Mouse (Mus musculus) midbrain, embryonic 12.5 days (tissue): ENCODE results near the gene Csrnp3. TPM values are rescaled to one million over a fixed set of nuclear protein-coding genes. Genes with fewer than 3 reads are reported as not detected.
A peak's percentile ranks its signal among the peaks of the same experiment; 100 is the strongest.
"Not testable (repeated sequence)": the region's sequence is repeated elsewhere in the genome, so short reads cannot be mapped to it uniquely, and the experiment has no call there.

Source experiments
- ATAC-seq: fragments of 200-750 bp; cut with Nextera tagmentation; 2 replicates; pipeline ENCODE4 v1.8.0; 2017; ENCODE audit warnings: low read depth, moderate TSS enrichment, moderate library complexity; ENCODE audit not compliant: low FRiP score
- H3K27ac ChIP-seq: fragments of 300-500 bp; sonication (generic); replicated peaks from 2 replicates; pipeline ENCODE4 v1.5.1; 2016; ENCODE audit warnings: mild to moderate bottlenecking
- H3K27me3 ChIP-seq: fragments of 300-500 bp; sonication (generic); 2 replicates; pipeline ENCODE4 v1.6.1; 2016; ENCODE audit warnings: mild to moderate bottlenecking
- H3K36me3 ChIP-seq: fragments of 300-500 bp; sonication (generic); 2 replicates; pipeline ENCODE4 v1.6.1; 2016
- H3K4me1 ChIP-seq: fragments of 300-500 bp; sonication (generic); 2 replicates; pipeline ENCODE4 v1.6.1; 2016
- H3K4me2 ChIP-seq: fragments of 300-500 bp; sonication (generic); replicated peaks from 2 replicates; pipeline ENCODE4 v1.6.1; 2016; ENCODE audit warnings: mild to moderate bottlenecking, moderate library complexity
- H3K4me3 ChIP-seq: fragments of 300-500 bp; sonication (generic); 2 replicates; pipeline ENCODE4 v1.5.1; 2016; ENCODE audit warnings: mild to moderate bottlenecking
- H3K9ac ChIP-seq: fragments of 300-500 bp; sonication (generic); replicated peaks from 2 replicates; pipeline ENCODE4 v1.6.1; 2016; ENCODE audit warnings: mild to moderate bottlenecking, moderate library complexity
- H3K9me3 ChIP-seq: fragments of 300-500 bp; sonication (generic); 2 replicates; pipeline ENCODE4 v1.6.1; 2016; ENCODE audit warnings: mild to moderate bottlenecking
- WGBS: fragments of 180-500 bp; shearing (Covaris S2); methylation state at CpG from one replicate; pipeline ENCODE4 v1.1.7; 2016; 5-methylcytosine and 5-hydroxymethylcytosine counted together
- polyA plus RNA-seq: library from polyadenylated mRNA; unstranded; fragments of >200 nt; fragmentation: Nextera tagmentation; extraction: Ambion mirVana; gene quantifications from 2 replicates; pipeline ENCODE4 v1.2.1, GENCODE M21; 2016

Csrnp3 gene
- 32.7 and 40.4 TPM in 2 replicates for polyA plus RNA-seq

GRCm38 (mm10) chr2:65845551-65845950, at the start of gene Csrnp3:
Gene Csrnp3, plus strand, starts transcription at chr2:65845767.
- peak within 1 kb of the TSS; percentile 66 for H3K4me2 ChIP-seq
- peak within 1 kb of the TSS; percentile 53 for H3K4me3 ChIP-seq
- H3K4me1 ChIP-seq, result peaks cover 17% of the 10 kb centered on the region
- 2% methylated on average over 6 of the region's 6 CpGs for WGBS
- peak within 1 kb of the TSS; percentile 54 for H3K9ac ChIP-seq
- H3K27ac ChIP-seq, result peak within 1 kb of the TSS; percentile 62
- H3K27me3 ChIP-seq, result no peaks in the 10 kb centered on the region
- H3K36me3 ChIP-seq, result 0 out of 2 replicates have a peak, but pooled peaks cover 2% of the 10 kb centered on the region
- H3K9me3 ChIP-seq, result no peaks in the 10 kb centered on the region
- ATAC-seq, result peak; percentile 90

DNA sequence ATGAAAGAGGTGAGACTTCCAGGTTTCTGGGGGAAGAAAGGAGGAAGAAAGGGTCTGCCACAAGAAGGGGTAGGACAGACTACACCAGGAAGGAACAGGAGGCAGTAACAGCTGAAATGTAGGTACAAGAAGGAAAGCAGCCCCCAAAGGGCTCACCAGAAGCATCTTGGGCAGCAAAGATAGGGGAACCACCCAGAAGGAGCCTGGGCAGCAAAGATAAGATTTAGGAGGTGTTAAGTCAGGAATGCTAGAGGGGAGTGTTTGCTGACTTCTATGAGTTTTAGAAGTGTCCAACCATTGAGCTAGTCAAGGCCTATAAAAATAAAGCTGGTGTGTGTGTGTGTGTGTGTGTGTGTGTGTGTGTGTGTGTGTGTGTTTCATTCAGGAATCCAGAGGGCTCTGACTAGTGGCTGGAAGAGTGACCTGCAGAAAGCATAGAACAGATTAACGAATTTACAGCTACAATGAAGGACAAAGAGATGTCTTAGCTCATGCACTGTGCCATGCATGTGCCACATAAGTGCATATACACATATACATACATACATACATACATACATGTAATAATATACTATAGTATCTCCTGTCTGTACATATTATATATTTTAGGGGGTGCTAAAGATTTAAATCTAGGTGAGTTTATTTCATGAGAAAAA, 44.4 kb upstream of the Csrnp3 start:
- Histone ChIP-seq H3K27me3 (no peaks in the 10 kb centered on the region), H3K4me1 (no peaks in the 10 kb centered on the region), H3K27ac (no peak overlapping the region), H3K4me3 (no peak overlapping the region), H3K9me3 (peaks cover 7% of the 10 kb centered on the region), H3K36me3 (peaks cover 5% of the 10 kb centered on the region; the same call in 1 of the 2 replicates), H3K9ac (no peak overlapping the region), H3K4me2 (no peak overlapping the region)
- ATAC-seq, result no peak
- WGBS, result 63% methylated on average over 1 of the region's 1 CpGs

DNA sequence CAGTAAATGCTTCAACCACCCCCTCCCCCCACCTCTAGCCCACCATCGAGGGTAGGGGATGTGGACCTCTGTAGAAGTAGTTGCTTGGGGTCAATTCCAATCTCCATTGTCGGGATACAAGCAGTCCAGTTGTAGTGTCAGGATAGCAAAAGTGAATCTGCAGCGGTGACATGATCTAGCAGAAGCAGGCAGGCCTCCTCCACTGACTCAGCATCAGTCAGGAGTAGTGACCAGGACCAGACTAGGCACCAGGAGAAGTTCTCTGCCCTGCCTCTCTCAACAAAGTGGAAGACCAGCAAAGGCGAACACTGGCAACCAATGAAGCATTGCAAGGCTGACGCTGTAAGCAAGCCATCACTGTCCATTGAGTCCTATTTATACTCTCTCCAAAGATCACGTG, 39.0 kb upstream of the Csrnp3 start:
- Histone ChIP-seq H3K36me3 (no peaks in the 10 kb centered on the region), H3K27me3 (no peaks in the 10 kb centered on the region), H3K9me3 (no peaks in the 10 kb centered on the region), H3K9ac (no peak overlapping the region), H3K27ac (no peak overlapping the region), H3K4me3 (no peak overlapping the region), H3K4me2 (no peak overlapping the region), H3K4me1 (no peaks in the 10 kb centered on the region)
- WGBS, result 87% methylated on average over 6 of the region's 6 CpGs
- no peak for ATAC-seq

DNA sequence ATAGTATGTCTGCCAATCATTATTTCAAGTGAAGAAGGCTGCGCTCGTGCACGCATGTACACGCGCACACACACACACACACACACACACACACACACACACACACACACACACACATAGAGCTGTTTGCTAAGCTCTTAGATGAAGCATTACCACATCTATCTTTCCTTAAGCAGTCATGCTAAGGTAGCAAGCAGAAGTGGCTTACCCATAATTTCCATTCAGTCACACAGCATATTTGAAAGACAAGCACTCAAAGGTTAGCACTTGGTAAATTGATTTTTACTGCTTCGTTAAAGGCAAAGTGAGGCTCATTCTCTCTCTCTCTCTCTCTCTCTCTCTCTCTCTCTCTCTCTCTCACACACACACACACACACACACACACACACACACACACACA, 34.4 kb upstream of the Csrnp3 start:
- not testable (repeated sequence) for H3K4me1 ChIP-seq, H3K4me3 ChIP-seq, ATAC-seq, H3K4me2 ChIP-seq, H3K27me3 ChIP-seq, H3K9me3 ChIP-seq, H3K27ac ChIP-seq, H3K9ac ChIP-seq, H3K36me3 ChIP-seq
- 76% methylated on average over 6 of the region's 6 CpGs for WGBS

GRCm38 (mm10) chr2:65818080-65818796, 27.3 kb upstream of the Csrnp3 start:
- WGBS, result 56% methylated on average over 20 of the region's 20 CpGs

GRCm38 (mm10) chr2:65820114-65820769, 25.3 kb upstream of the Csrnp3 start:
- H3K9ac ChIP-seq, result no peak overlapping the region
- H3K36me3 ChIP-seq, result no peaks in the 10 kb centered on the region
- H3K4me2 ChIP-seq, result no peak overlapping the region
- WGBS, result 97% methylated on average over 4 of the region's 4 CpGs
- no peak overlapping the region for H3K4me3 ChIP-seq
- H3K27ac ChIP-seq, result no peak overlapping the region
- ATAC-seq, result no peak
- no peaks in the 10 kb centered on the region for H3K9me3 ChIP-seq
- H3K4me1 ChIP-seq, result no peaks in the 10 kb centered on the region
- no peaks in the 10 kb centered on the region for H3K27me3 ChIP-seq

More at GRCm38 (mm10) chr2:65818080-65818796, 27.3 kb upstream of the Csrnp3 start:
- no peaks in the 10 kb centered on the region for H3K9me3 ChIP-seq
- H3K4me3 ChIP-seq, result 0 out of 2 replicates have a peak overlapping the region, but pooled peaks have one; percentile 11
- peak; percentile 79 for ATAC-seq
- H3K36me3 ChIP-seq, result no peaks in the 10 kb centered on the region
- H3K4me1 ChIP-seq, result no peaks in the 10 kb centered on the region
- no peaks in the 10 kb centered on the region for H3K27me3 ChIP-seq
- no peak overlapping the region for H3K9ac ChIP-seq
- H3K4me2 ChIP-seq, result peak overlapping the region; percentile 19; the same call in 1 of the 2 replicates
- peak overlapping the region; percentile 16 for H3K27ac ChIP-seq

- no peak overlapping the region for H3K4me3 ChIP-seq
- 95% methylated on average over 2 of the region's 2 CpGs for WGBS
- H3K27ac ChIP-seq, result no peak overlapping the region
- no peak overlapping the region for H3K4me2 ChIP-seq
- no peak for ATAC-seq
- no peaks in the 10 kb centered on the region for H3K27me3 ChIP-seq
- no peaks in the 10 kb centered on the region for H3K9me3 ChIP-seq
- no peaks in the 10 kb centered on the region for H3K36me3 ChIP-seq
- no peaks in the 10 kb centered on the region for H3K4me1 ChIP-seq
- no peak overlapping the region for H3K9ac ChIP-seq
Measured at GRCm38 (mm10) chr2:65826314-65826713, 19.3 kb upstream of the Csrnp3 start.

DNA sequence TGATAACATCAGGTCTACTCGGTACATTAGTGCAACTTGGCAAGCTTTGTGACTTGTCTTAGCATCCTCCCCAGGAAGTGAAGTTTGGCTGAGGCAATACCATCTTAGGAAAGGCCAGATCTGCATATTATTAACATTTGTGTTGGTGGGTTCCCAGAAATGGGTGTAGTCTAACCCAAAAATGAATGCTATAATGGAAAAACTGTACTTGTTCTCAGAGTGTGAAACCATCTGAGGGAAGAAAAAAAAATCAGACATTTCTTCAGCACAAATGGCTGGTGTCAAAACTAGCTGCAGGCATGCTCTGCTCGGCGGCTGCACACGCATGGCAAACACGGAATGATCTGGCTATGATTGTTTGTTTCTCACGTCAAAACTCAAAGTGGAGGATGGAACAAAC, 18.8 kb upstream of the Csrnp3 start:
- Histone ChIP-seq H3K27me3 (no peaks in the 10 kb centered on the region), H3K9me3 (no peaks in the 10 kb centered on the region), H3K4me2 (no peak overlapping the region), H3K27ac (no peak overlapping the region), H3K36me3 (no peaks in the 10 kb centered on the region), H3K9ac (no peak overlapping the region), H3K4me3 (no peak overlapping the region), H3K4me1 (no peaks in the 10 kb centered on the region)
- no peak for ATAC-seq
- 90% methylated on average over 6 of the region's 6 CpGs for WGBS

DNA sequence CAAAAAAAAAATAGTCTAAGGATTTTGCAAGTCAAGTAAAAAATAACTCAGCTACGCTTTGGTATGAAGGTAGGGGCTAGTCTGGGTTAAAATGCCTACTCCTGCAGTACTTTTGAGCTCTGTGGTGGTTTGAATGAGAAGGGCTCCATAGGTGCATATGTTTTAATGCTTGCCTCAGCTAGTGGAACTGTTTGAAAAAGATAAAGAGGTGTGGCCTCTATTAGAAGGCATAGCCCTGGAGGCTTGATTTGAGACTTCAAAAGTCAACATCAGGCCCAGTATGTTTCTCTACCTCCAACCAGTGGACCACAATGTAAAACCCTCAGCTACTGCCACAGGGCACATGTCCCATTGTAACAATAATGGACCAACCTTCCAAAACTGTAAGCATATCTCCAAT, 16.9 kb upstream of the Csrnp3 start:
- H3K4me2 ChIP-seq, result no peak overlapping the region
- H3K9ac ChIP-seq, result no peak overlapping the region
- H3K36me3 ChIP-seq, result no peaks in the 10 kb centered on the region
- no peak overlapping the region for H3K4me3 ChIP-seq
- H3K9me3 ChIP-seq, result no peaks in the 10 kb centered on the region
- H3K27me3 ChIP-seq, result no peaks in the 10 kb centered on the region
- ATAC-seq, result no peak
- WGBS, result 90% methylated on average over 1 of the region's 1 CpGs
- H3K27ac ChIP-seq, result no peak overlapping the region
- no peaks in the 10 kb centered on the region for H3K4me1 ChIP-seq

DNA sequence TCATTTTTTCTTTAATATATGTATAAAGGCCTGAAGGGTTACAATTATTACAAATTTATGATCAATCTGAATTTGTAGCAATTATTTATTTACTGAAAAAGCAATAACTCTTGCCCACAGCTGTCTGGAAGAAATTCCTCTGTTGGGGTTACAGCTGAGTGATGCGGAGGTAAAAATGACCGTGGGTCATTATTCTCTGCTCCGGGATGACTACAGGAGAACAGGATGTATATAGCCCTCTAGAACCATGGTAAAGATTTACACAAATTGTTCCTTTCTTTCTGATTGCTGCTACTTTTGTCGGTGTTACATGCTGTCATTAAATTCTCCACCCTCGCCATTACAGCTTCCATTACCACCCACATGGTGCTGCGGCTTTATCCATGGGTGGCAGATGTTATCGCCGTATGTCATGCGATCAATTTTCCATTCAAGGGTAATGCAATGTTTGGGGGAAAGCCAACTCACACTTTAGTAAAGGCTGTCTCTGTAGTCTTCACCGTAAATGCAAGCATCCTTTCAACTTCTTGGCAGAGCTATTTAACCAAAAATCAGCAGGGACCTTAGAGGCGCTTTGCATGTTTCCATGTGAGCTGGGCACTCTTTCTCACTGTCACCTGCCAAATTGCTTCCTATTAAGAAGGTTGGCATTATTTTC, 12.7 kb upstream of the Csrnp3 start:
- no peak overlapping the region for H3K4me2 ChIP-seq
- WGBS, result 84% methylated on average over 11 of the region's 11 CpGs

DNA sequence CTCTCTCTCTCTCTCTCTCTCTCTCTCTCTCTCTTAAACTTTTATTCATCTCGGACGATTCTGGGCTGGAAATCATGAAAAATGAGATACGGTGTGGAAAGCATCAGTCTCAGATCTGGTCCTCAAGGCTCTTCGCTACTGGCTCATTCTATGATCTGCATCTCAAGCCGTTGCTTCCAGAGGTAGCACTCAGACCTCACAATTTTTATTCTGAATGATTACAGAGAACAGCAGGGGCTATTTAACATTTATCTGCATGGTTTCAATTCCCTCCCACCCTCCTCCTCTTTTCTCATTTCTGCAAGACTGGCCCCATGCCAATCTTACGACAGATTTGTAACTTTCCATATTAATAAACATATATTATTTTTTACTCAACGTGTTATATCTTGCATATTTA, 12.1 kb upstream of the Csrnp3 start:
- WGBS, result 78% methylated on average over 7 of the region's 7 CpGs
- Histone ChIP-seq H3K4me3 (no peak overlapping the region), H3K27ac (no peak overlapping the region), H3K4me2 (no peak overlapping the region), H3K27me3 (no peaks in the 10 kb centered on the region), H3K9ac (no peak overlapping the region), H3K36me3 (no peaks in the 10 kb centered on the region), H3K9me3 (no peaks in the 10 kb centered on the region), H3K4me1 (no peaks in the 10 kb centered on the region)
- no peak for ATAC-seq

More for the DNA sequence above, 12.7 kb upstream of the Csrnp3 start:
- Histone ChIP-seq H3K27me3 (no peaks in the 10 kb centered on the region), H3K9me3 (no peaks in the 10 kb centered on the region), H3K9ac (no peak overlapping the region), H3K36me3 (no peaks in the 10 kb centered on the region), H3K4me3 (no peak overlapping the region), H3K4me1 (no peaks in the 10 kb centered on the region), H3K27ac (no peak overlapping the region)
- no peak for ATAC-seq

DNA sequence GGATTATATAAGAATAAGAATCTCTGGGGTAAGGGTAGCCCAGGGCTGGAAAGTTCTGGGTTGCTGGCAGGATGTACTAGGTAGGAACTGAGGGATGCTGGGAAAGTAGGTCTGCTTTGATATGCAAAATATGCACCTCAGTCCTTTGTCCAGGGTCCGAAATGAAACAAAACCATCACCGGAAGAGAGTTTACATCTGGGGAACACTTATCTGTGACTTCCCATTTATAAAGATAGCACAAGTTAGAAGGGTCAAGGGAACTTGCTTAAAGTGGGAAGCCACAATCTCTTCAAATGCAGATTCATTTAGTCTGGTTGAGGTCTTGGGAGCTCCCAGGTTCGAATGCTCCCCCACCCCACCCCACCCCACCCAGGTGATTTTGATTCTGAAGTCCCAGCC, 4.0 kb upstream of the Csrnp3 start:
- H3K4me1 ChIP-seq, result peaks cover 10% of the 10 kb centered on the region; the same call in 1 of the 2 replicates
- H3K9me3 ChIP-seq, result no peaks in the 10 kb centered on the region
- H3K4me3 ChIP-seq, result no peak overlapping the region
- H3K9ac ChIP-seq, result no peak overlapping the region
- ATAC-seq, result no peak
- H3K27me3 ChIP-seq, result no peaks in the 10 kb centered on the region
- WGBS, result 80% methylated on average over 3 of the region's 3 CpGs
- H3K27ac ChIP-seq, result no peak overlapping the region
- H3K4me2 ChIP-seq, result no peak overlapping the region
- no peaks in the 10 kb centered on the region for H3K36me3 ChIP-seq
